Mouse (Mus musculus) lung, adult 18-20 months (tissue): ENCODE results near the gene Plch2.

Source experiments
- DNase-seq, 2 experiments: peaks; one replicate each; pipeline ENCODE4 v3.0.0; 2022; ENCODE audit warnings: mixed read lengths in 2 of 2

Gene Plch2

GRCm38 (mm10) chr4:154952461-154953241, 103.9 kb downstream of the Plch2 start:
- no peak for DNase-seq

GRCm38 (mm10) chr4:154949589-154949982, 107.0 kb downstream of the Plch2 start:
- DNase-seq = no peak

GRCm38 (mm10) chr4:154948940-154949588, 107.5 kb downstream of the Plch2 start:
- no peak for DNase-seq

GRCm38 (mm10) chr4:154948066-154948939, 108.3 kb downstream of the Plch2 start:
- peak; percentile 72 to 73 for DNase-seq

- DNase-seq = peak; percentile 80
These were observed 110.3 kb downstream of the Plch2 start for GRCm38 (mm10) chr4:154946319-154946718.

- DNase-seq = peak; percentile 85 to 89
These were observed 112.4 kb downstream of the Plch2 start for GRCm38 (mm10) chr4:154944121-154944590.

GRCm38 (mm10) chr4:154943323-154944039, 113.1 kb downstream of the Plch2 start:
- DNase-seq = no peak

GRCm38 (mm10) chr4:154942632-154943322, 113.8 kb downstream of the Plch2 start:
- no peak for DNase-seq

- no peak for DNase-seq
These were observed 114.8 kb downstream of the Plch2 start for GRCm38 (mm10) chr4:154941831-154942230.

- no peak for DNase-seq
These were observed 116.4 kb downstream of the Plch2 start for GRCm38 (mm10) chr4:154940156-154940555.

GRCm38 (mm10) chr4:154937746-154938145, 118.8 kb downstream of the Plch2 start:
- DNase-seq = no peak

GRCm38 (mm10) chr4:154936542-154937255, 119.9 kb downstream of the Plch2 start:
- no peak for DNase-seq

GRCm38 (mm10) chr4:154935788-154936187, 120.8 kb downstream of the Plch2 start:
- no peak for DNase-seq

- no peak for DNase-seq
These were observed 121.8 kb downstream of the Plch2 start for GRCm38 (mm10) chr4:154934800-154935199.

- DNase-seq = no peak
These were observed 123.2 kb downstream of the Plch2 start for GRCm38 (mm10) chr4:154933306-154933907.
